Mouse (Mus musculus) spleen, adult 2 months (tissue): ENCODE data around the gene Ckb.

Experiments used
- CTCF ChIP-seq: fragments of 200-500 bp; IDR thresholded peaks from 2 replicates; pipeline ENCODE4 v1.5.1; 2011; ENCODE audit warnings: mild to moderate bottlenecking, inconsistent platforms; ENCODE audit not compliant: insufficient read depth, insufficient read length, insufficient replicate concordance; ENCODE audit errors: extremely low read depth
- POLR2A ChIP-seq: fragments of 200-500 bp; IDR thresholded peaks from 2 replicates; pipeline ENCODE4 v1.6.1; 2011; ENCODE audit warnings: low read depth, low read length, inconsistent platforms

DNA sequence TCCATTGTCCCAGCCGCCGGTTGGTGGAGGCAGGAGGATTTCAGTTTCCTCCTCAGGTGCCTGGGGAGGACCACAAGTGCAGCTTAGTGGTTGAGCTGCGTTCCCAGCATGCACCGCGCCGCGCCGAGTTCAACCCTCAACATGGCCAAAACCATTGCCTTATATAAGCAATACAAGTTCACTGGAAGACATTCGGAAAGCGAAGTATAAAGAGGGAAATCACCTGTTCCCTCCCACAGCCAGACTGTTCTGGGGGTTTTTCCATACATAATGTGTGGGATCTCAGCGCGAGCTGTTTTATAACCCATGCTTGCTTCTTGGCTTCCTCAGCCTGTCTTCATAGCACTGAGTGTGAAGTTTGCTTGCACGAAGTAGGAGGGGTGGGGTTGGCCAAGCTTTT lies 5.8 kb downstream of the Ckb start:
- TF ChIP-seq CTCF (no peak), POLR2A (no peak)
